In genomic region chr15:79359954-79360353, GRCm38 (mm10) we compare ENCODE assay signal across 10 mouse cellular contexts. TPM values are rescaled to one million over a fixed set of nuclear protein-coding genes. Genes with fewer than 3 reads are reported as not detected.
DNase-seq lines count a peak whose midpoint lies in the region; ATAC-seq and TF ChIP-seq lines count a peak whose summit lies in the region.
"Had no signal": no experiment of that assay in that cellular context is flagged by ENCODE, and none has a peak within 500 bp of the region (broad histone marks: within the 10 kb centered on the region; RNA-seq: fewer than 3 reads in every experiment).

No protein-coding gene starts in this region.

- no peak for ATAC-seq in forebrain, embryonic 14.5 days
- no peak for ATAC-seq in forebrain, postnatal 0 days

- H3K4me1 ChIP-seq in forebrain, embryonic 14.5 days (ENCODE audit: control insufficient read depth, insufficient read depth, low read length), result 0 out of 2 replicates have a peak, but pooled peaks cover 3% of the 10 kb centered on the region
- 0 out of 2 replicates have a peak, but pooled peaks cover 9% of the 10 kb centered on the region for H3K4me1 ChIP-seq in forebrain, postnatal 0 days (ENCODE audit: insufficient read depth)

- peaks cover 7% of the 10 kb centered on the region for H3K27me3 ChIP-seq in forebrain, embryonic 14.5 days (replicated peaks; ENCODE audit: control insufficient read depth, insufficient read depth, low read length)
- no peaks in the 10 kb centered on the region for H3K27me3 ChIP-seq in forebrain, postnatal 0 days (ENCODE audit: insufficient read depth, low read length)

- H3K27ac ChIP-seq in forebrain, embryonic 14.5 days (ENCODE audit: low read depth, low read length), result no peak overlapping the region
- H3K27ac ChIP-seq in forebrain, postnatal 0 days (ENCODE audit: low read depth, low read length), result no peak overlapping the region
- H3K27ac ChIP-seq: forebrain, embryonic 10.5 days had no signal

- no peak overlapping the region for H3K9ac ChIP-seq in forebrain, embryonic 14.5 days (ENCODE audit: low read length)
- no peak overlapping the region for H3K9ac ChIP-seq in forebrain, postnatal 0 days

- H3K4me2 ChIP-seq in forebrain, embryonic 14.5 days (ENCODE audit: low read length), result no peak overlapping the region
- no peak overlapping the region for H3K4me2 ChIP-seq in forebrain, postnatal 0 days (ENCODE audit: low read depth)

- H3K4me3 ChIP-seq in forebrain, embryonic 14.5 days (ENCODE audit: low read depth, low read length), result no peak overlapping the region
- H3K4me3 ChIP-seq in forebrain, postnatal 0 days (ENCODE audit: low read depth, low read length), result no peak overlapping the region
- H3K4me3 ChIP-seq: forebrain, embryonic 10.5 days had no signal

- no peak for TF ChIP-seq CTCF in forebrain, postnatal 0 days (IDR thresholded peaks at IDR 0.05; ENCODE audit: low read depth)

- 33% methylated on average over 6 of the region's 6 CpGs for WGBS in forebrain, embryonic 14.5 days
- 19% methylated on average over 6 of the region's 6 CpGs for WGBS in forebrain, postnatal 0 days

- peaks cover 36% of the 10 kb centered on the region for H3K36me3 ChIP-seq in forebrain, embryonic 14.5 days (ENCODE audit: control insufficient read depth, insufficient read depth, low read length)
- peaks cover 37% of the 10 kb centered on the region for H3K36me3 ChIP-seq in forebrain, postnatal 0 days (ENCODE audit: insufficient read depth)

- peak; percentile 24 for DNase-seq in forebrain, embryonic 14.5 days (ENCODE audit: low spot score)
- no peak for DNase-seq in forebrain, postnatal 0 days
- DNase-seq in retina, postnatal 1 day, result peak; percentile 69
- DNase-seq in retina, embryonic 14.5 days (ENCODE audit: low spot score), result no peak
- DNase-seq in kidney, postnatal 36 days, result peak; percentile 73 to 77
- no peak for DNase-seq in embryo, embryonic 11 days
- DNase-seq in cerebellum, adult 9-11 months, result no peak
- DNase-seq in gastrocnemius, adult 8-10 months (ENCODE audit: low spot score in 2 of 2), result no peak
- DNase-seq: thymus, adult 2 months had no signal

- no peaks in the 10 kb centered on the region for H3K9me3 ChIP-seq in forebrain, embryonic 14.5 days (replicated peaks; ENCODE audit: control insufficient read depth, low read length)
- H3K9me3 ChIP-seq in forebrain, postnatal 0 days (ENCODE audit: low read length), result no peaks in the 10 kb centered on the region
- H3K9me3 ChIP-seq: forebrain, embryonic 10.5 days had no signal

RNA-seq across cellular contexts. Expression of gene Maff, which starts 13.5 kb away (rescaled TPM):
- polyA plus RNA-seq in forebrain, embryonic 14.5 days (2014; fragmentation: Nextera tagmentation; extraction: Ambion mirVana), result 0.72 and 1.6 TPM in 2 replicates
- 2.5 and 3.0 TPM in 2 replicates for total RNA-seq in forebrain, postnatal 0 days (2014; rRNA removed)
- 0.74 and 1.1 TPM in 2 replicates for polyA plus RNA-seq in forebrain, postnatal 0 days (2015; fragmentation: Nextera tagmentation; extraction: Ambion mirVana)
- 1 to 10 TPM; 2.4 to 6.3 (median 4.3) TPM for total RNA-seq in gastrocnemius, adult 8-10 months (2022)

RNA-seq across cellular contexts. Expression of gene Pla2g6, which starts 31.8 kb away (rescaled TPM):
- polyA plus RNA-seq in forebrain, embryonic 14.5 days (2014; fragmentation: Nextera tagmentation; extraction: Ambion mirVana), result 14.0 and 18.9 TPM in 2 replicates
- 19.5 and 31.1 TPM in 2 replicates for total RNA-seq in forebrain, postnatal 0 days (2014; rRNA removed)
- polyA plus RNA-seq in forebrain, postnatal 0 days (2015; fragmentation: Nextera tagmentation; extraction: Ambion mirVana), result 10.7 and 15.2 TPM in 2 replicates
- total RNA-seq in gastrocnemius, adult 8-10 months (2022), result 10 to 100 TPM; 17.3 to 22.2 (median 18.0) TPM

RNA-seq across cellular contexts. Expression of gene Tmem184b, which starts 43.4 kb away (rescaled TPM):
- 20.3 and 30.6 TPM in 2 replicates for polyA plus RNA-seq in forebrain, embryonic 14.5 days (2014; fragmentation: Nextera tagmentation; extraction: Ambion mirVana)
- total RNA-seq in forebrain, postnatal 0 days (2014; rRNA removed), result 32.0 and 41.9 TPM in 2 replicates
- polyA plus RNA-seq in forebrain, postnatal 0 days (2015; fragmentation: Nextera tagmentation; extraction: Ambion mirVana), result 22.9 and 30.3 TPM in 2 replicates
- 10 to 100 TPM; 18.6 to 28.1 (median 21.8) TPM for total RNA-seq in gastrocnemius, adult 8-10 months (2022)

Comparison
In these comparisons a context has a peak if more than half of its experiments do, and no peak if none do; other contexts are left out.
1. DNase-seq: peak in forebrain, embryonic 14.5 days (single experiment), retina, postnatal 1 day (single experiment) and kidney, postnatal 36 days (2 of 2); none in forebrain, postnatal 0 days (single experiment), retina, embryonic 14.5 days (single experiment), embryo, embryonic 11 days (single experiment), cerebellum, adult 9-11 months (single experiment) and gastrocnemius, adult 8-10 months (0 of 2).